Mouse (Mus musculus) kidney, postnatal 36 days (tissue): ENCODE results near the gene 1700003E16Rik.

Experiments
- DNase-seq, 2 experiments: peaks; one replicate each; pipeline ENCODE4 v3.0.0; 2021 to 2022; ENCODE audit warnings: mixed read lengths in 2 of 2

Gene 1700003E16Rik

DNA sequence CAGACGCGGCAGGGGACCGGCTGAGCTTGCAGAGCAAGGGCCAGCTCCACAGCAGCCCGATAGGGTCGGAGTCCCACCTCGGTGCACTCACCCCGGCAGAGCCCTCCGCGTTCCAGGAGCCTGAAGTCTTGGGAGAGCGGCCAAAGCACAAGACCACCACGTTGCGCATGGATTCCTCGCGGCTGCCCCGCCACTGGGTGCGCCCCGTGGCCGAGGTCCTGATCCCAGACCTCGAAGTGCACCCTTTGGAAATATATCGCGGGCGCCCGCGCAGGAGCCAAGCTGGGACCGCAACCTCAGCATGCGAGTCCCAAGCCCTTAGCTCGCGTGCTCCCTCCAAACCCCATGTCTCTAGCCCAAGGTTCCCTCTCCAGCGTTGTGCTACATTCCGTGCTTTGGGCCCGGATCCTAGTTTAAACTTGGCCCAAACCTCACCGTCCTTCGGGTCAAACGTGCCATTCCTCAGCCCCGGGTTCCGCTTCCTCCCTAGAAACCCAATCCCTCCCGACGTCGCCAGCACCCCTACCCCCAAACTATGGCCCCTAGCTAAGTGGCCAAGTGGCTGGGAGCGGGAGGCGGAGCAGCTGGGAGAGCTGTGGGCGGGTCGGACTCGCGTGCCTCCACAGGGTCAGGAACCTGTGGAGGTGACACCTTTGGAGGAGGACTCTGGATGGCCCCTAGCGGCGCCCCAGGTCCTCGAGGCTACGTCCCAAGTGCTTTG is 5.9 kb downstream of the 1700003E16Rik start:
- peak; percentile 73 to 83 for DNase-seq

DNA sequence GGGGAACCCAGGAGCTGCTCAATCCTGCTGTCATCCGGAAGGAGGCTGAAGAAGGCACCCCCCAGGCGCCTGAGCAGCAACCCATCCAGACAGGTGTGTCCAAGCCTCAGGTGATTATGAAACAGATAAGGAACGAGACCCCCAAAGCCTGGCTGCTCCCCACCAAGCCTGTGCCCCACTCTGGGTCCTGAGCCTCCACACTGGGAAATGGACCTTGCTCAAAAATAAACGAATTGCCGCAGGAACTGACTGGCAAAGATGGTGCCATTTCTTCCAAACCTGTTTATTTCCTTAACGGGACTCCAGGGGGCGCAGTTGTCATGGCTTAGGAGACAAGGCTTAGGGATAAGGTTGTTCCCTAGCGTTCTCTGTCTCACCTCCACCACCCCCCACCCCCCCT is 6.5 kb downstream of the 1700003E16Rik start:
- DNase-seq: peak; percentile 78 to 89

DNA sequence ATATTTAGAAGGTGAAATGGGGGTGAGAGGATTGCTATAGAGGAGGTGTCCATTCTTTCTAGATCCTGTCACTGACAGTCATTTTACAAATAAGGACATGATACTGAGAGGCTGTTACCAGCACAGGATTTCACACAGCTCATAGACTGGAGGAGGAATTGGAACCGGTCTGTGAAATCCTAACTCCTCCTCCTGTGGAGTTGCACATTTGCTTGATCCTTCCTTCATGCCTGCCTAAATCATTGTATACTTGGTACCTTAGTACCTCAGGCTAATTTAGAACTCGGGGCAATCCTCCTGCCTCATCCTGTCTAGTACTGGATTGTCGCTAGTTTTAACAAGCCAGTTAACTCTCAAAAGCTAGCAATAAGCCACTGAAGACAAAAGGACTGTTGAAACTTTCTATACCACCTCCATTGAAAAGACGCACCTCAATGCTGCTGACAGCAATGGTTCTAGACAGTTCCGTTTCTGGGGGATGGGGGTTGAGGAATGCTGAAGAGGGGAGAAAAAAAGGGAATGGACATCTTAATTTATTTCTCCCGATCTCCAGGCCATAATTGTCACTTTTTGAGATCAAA is 8.9 kb downstream of the 1700003E16Rik start:
- DNase-seq: no peak

DNA sequence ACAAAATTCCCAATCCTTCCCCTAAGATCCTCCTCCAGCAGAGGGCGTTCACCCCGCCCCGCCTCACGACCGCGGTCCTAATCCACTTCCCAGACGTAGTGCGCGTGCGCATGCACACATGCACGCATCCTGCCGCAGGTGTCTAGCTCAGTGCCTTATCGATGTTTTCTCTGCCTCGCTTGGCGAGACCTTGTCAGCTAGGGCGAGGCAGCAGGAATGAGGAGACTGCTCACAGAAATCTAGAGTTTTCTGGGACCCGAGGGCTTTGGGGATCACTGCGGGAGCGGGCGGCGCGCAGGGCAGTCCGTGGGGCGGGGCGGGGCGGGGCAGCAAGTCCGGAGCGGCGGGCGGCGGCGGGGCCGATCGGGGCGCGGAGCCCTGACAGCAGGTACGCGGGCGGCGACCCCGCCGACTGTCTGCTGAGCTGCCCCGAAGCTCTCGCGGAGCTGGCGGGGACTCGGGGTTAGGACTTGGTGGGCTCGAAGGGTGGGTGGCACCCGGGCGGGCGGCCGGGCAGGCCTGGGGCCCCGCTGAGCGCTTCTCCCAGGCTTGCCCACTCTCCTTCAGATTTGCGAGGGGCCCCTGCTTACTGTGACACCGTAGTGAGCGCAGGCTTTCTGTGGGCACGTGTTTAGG is 9.5 kb downstream of the 1700003E16Rik start, which contains the start of gene Dctn1:
Gene Dctn1 (plus strand): TSS at position 314 of the 636 bp plus-strand sequence.
- DNase-seq: peak; percentile 95 to 97

DNA sequence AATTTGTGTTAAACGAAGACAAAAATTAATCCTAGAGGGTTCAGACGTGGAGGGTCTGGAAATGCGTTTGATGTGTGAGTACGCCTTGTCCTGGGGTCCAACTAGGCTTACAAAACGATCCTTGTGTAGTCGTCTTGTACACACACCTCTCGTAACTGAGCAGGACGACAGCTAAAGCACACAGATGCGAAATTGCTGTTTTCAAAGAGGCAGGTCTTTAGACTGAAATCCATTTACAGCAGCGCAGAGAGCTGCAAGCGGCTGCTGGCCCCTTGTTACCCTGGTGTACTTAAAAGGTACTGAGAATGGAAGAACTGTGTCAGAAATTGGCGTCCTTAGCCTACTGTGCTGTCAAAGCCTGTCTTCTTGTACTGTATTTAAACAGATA is 10.0 kb downstream of the 1700003E16Rik start:
- peak in 1 of 2 experiments; percentile 25 for DNase-seq

DNA sequence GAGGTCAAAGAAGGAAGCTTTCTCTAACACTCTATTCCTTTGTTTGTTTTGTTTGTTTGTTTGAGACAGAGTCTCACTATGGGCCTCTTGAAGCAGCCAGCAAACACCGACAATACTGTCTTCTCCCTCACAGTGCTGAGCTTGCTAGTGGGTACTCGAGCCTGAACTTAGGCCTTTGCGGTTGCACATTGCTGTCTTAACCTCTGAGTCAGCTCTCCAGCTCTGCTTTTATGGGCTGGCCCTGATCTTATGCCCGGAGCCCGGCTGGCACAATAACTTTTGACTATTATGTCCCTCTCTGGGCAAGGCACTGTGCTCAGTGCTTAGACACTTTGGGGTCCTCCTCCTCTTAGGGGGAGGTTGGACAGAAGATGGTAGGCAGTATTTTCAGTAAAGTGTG is 13.7 kb downstream of the 1700003E16Rik start:
- peak; percentile 57 to 72 for DNase-seq

DNA sequence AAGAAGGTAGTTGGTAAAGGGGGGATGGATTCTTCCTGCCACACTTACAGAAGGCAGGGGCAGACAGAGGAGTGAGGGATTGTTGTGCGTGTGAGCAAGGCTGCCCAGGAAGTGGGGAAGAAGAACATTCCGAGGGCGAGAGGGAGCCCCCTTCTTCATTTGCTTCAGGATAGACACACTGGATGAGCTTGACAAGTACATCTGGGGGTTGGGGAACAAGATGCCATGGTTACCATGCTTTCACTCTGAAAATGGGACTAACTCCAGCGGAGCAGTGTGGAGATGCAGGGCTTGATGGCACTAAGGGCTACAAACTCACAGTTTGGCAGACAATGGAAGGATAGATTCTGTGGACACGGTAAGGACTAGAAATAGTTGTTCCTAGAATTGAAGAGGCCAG is 14.9 kb downstream of the 1700003E16Rik start:
- no peak for DNase-seq

DNA sequence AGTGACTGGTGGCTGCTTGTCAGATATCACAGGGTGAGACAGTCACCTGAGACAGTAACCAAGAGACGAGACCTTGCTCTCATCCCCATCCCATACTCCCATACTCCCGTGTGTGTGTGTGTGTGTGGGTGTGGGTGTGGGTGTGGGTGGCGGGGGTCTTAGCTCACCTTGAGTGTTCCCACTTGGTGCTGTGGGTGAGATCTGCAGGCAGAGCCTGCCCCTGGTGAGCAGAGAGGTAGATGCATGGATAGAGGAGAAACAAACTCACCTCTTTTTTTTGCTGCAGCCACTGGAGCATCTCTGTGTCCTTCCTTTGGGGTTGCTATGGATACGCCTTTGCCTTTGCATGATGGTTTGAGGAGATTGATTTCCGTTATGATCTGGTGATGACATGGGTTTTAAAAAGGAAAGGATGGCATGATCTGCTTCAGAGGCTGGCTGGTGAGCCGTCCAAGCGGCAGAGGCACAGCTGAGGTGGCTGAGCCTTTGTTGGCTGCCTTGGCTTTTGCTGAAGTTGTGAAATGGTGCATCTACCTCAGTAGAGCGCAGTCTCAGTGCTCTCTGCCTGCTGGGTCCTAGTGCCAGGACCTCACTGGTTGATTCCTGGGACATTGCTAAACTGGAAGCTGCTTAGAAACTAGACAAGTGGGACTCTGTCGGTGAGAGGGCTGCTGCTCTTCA is 16.2 kb downstream of the 1700003E16Rik start:
- no peak for DNase-seq

DNA sequence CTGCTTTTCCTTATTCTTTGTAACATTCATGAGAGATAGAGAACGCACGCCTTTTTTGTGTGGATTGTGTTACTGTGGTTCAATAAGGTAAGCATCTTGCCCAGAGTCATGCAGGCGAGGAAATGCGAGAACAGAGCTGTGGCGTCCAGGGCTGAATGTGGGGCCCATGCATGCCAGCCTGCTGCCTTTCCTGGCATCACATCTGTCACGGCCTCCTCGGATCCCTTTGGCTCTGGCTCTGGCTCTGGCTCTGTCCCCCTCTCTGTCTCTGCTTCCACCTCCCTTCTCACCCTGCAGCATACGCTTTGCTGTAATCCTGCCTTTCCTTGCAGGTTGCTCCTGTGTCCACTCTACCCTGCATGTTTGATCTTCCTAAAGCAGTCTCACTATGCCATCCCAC is 19.8 kb downstream of the 1700003E16Rik start:
- no peak for DNase-seq

DNA sequence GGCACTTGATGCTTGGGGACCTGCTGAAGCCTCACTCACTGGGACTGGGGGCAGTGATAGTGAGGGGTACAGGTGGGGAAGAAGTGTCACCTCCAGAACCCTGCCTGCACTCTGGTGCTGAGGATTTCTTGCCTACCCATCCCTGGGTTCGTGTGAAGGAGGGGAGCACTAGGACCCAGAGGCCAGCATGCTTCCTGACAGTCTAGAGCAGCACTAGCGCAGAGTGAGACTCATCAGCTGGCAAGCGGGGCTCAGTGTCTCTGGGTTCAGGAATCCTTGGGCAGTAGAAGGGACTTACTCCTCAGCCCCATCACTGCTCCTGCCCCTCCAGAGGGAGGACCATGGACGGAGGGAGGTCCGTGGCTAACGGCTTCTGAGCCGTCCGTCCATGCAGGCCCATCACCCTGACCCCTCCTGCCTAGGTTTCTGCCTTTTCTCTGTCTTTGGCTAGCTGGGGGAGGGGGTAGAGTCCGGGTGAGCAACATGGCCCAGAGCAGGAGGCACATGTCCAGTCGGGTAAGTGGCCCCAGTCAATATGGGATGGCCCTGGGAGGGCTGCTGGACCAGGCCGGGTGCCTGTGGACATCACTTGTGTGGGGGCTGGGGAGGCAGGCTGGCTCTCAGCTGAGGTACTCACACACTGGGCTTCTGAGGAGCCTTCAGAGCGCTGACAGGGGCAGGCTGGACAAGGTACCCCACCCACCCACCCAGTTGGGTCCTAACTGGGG is 23.4 kb downstream of the 1700003E16Rik start:
- DNase-seq: peak in 1 of 2 experiments; percentile 28

DNA sequence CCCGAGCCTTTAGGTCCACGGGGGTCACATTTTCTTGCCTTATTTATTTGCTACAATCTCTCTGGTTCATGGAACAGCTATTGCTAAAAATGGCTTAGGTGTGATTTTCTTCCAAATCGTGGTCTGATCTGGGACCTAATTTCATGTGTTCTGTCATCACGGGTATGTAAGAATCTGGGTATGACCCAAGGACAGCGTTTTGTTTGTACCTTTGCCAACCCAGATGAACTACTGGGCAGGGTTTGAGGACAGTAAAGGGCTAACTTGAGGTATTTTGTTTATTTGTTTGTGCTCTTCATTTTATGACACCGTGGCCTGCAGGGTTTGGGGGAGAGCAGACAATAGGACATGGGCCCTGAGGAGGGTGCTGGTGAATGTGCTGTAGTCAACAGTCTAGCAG is 24.4 kb downstream of the 1700003E16Rik start:
- no peak for DNase-seq

DNA sequence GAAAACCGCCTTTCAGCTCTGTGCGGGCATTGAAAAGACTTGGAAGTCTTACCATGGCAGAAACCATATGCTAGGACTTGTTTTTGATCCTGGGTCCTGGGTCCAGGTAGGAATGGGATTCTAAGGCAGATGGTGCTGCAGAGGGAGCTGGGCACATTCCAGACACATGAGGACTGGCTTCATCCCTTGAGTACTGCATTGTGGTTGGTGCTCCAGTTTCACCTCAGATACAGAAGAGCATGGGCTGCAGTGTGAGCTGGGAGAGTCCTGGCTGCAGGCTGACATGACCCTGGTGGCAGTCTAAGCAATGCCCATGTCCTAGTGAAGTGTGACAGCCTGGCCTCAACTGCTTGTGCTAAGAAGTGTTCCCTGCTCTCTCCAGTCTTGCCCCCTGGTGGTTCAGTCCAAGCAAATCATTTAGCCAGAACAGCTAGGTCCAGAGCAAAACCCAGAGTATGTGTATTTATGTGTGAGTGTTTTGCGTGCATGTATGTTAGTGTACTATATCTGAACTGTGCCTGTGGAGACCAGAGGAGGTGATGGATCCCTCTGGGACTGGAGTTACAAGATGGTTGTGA is 28.7 kb downstream of the 1700003E16Rik start:
- DNase-seq: peak in 1 of 2 experiments; percentile 41

DNA sequence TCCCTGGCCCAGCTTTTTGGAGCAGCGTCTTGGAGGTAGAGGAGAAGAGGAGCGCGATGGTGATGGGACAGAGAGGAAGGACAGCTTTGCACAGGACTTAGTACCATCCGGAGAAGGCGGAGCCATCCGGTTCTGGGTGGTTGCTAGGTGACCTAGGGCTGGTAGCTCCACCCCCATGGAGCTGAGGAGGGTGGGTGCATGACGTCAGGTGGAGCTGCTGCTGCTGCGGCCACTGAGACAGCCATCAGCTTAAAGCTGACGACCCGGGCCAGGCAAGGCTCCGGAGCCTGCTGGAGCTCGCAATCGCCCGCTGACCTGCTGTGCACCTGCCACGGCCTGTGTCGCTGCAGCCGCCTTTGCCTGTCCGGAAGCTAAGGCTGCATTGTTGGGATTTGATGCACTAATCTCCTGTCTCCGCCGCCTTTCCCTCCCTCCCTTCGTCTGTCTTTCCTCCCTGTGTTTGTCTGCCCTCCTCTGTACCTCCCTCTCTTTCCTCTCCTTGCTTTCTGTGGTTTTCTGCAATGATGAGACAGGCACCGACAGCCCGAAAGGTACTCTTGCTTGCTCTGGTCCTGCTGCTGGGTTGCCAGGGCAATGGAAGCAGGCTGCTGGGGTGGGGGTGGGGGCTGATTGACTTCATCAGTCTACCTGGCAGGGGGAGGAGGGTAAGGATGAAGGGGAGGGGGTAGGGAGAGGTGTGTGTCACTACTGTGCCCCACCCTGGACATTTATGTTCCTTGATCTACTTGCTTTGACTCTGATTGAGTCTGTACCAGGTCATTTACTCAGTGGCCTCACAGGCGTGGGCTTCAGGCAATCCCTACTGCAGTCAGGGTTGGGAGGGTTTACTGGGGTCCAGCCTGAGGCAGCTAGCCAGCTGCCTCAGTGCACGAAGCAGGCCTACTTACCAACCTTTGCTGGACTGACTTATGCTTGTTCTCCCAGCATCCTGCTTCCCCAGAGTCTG is 30.0 kb downstream of the 1700003E16Rik start:
- peak; percentile 52 to 63 for DNase-seq

DNA sequence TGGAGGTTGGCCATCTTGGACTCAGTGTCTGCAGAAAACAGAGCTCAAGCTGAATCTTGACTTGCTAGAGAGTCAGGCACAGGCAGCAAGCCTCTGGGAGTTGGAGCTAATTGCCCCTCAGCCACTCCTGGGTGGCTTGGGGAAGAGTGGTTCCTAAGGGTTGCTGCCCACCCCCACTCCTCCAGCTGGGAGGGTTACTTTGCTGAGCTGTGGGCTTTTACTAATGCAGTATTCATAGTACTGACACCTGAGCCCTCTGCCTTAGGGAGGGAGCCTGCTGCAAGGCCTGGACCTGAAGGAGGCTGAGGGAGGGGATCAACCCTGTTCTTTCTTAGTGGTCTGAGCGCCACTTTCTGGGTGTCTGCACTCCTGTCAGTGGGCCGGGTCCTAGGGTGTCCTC is 30.7 kb downstream of the 1700003E16Rik start:
- DNase-seq: no peak

DNA sequence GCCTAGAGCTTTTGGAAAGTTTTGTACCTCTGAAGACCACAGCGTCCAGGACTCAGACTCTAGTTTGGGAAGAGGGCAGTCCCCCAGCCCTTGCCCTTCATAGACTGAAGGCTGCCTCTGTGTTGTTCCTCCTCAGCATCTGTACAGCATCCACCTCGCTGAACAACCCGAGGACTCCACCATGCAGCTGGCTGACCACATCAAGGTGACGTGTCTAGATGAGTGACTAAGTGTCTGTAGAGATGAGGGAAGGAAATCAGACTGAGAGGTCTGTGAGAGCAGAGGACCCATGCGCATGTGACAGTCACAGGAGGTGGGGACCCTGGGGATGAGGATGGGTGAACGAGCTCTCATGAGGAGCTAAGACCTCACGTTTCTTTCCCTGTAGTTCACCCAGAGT is 37.4 kb downstream of the 1700003E16Rik start:
- no peak for DNase-seq

DNA sequence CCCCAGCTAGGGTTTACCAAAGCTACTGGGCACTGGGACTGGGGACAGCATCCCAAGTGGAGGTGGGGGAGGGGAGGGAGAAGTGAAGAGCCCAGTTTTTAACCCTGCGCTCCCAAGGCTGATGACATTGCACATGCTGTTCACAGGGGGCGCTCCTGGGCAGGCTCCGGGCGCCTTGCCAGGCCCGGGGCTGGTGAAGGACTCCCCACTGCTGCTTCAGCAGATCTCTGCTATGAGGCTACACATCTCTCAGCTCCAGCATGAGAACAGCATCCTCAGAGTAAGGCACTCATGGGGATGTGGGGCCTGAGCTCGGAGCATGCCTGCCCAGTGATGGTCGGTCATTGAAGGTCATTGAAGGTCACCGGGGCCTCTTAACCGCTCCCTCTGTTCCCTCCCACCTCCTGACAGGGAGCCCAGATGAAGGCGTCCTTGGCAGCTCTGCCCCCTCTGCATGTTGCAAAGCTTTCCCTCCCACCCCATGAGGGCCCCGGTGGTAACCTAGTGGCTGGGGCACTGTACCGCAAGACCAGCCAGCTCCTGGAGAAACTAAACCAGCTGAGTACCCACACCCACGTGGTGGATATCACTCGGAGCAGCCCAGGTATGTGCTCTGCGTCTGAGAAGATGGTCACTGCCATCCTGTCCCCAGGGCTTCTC is 41.3 kb downstream of the 1700003E16Rik start:
- peak; percentile 56 to 77 for DNase-seq

DNA sequence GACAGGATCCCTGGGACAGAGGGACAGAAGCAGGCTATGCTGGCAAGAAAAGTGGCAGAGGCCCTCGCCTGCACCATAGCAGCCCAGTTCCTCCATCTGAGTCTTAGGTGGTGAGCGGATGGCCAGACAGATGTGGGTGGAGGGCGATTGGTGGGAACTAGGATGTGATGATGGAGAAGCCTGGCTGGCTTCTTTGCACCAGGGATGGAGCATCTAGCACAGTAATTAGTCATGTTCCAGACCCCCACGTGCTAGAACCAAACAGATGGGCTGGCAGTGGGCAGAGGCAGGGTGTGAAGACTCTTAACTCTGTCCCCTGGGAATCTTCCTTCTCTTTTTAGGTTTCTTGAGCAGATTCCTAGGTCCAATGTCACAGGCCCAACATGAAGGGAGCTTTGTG is 47.1 kb downstream of the 1700003E16Rik start:
- DNase-seq: no peak

DNA sequence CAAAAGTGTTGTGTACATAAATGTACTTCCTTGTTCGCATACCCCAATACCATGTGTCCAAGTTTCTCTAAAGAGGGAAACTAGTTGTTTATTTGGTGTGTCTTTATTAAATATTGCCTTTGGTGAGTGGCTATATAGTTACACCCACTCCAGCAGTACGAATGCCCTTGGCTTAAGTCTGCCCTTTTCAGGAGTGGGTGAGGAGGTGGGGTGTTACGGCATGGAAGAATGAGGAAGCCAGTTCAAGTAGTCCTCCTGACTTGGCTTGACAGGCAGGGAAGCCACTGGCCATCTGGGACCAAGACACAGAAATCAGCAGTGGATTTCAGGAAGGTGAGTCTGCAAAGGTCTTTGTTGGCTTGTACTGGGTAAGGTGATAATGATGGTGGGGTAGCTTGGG is 49.6 kb downstream of the 1700003E16Rik start:
- DNase-seq: no peak

DNA sequence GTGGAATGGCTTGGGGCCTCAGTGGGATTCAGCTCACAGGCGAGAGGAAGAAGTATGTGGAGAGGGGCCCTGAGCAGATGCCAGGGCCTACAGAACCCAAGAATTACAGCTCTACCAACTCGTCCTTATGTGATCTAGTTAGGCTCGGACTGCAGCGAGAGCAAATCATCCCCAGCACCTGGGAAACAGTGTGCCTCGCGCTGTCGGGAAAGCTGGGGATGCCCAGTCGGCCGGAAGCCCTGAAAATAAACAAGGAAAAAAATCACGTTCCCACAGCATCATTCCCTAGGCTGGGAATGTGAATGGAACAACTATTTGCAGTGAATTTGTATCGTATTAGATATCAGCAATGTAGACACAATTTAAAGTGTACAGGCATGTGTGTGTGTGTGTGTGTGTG is 50.1 kb downstream of the 1700003E16Rik start:
- no peak for DNase-seq

DNA sequence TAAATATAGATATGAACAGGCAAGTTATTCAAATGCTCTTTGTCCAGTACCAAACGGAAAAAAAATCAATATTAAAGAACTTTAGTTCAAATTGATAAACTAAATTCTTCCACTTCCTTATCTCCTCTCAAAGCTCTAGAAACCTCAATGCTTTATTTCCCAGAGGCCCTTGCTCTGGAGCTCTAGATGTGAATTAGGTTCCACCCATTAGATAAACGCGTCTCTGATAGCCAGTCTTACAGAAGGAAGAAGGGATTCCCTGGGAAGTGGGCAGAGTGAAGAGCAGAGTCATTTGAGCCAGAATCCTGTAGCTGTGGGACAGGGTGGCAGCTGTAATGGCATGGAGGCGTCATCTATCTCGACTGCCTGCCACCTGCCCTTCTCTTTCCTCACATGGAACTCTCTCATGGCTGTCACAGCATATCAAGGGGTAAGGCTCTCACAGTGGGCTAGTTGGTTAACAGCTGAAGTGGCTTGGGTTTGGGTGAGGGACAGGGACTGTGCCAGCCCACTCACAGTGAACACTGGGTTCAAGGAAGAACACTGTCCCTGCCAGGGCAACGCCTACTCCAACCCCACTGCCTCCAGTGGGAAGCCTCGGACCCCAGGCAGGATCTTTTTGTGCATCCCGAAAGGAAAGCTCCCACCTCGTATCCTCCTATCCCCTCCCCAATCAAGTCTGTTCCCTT is 51.3 kb downstream of the 1700003E16Rik start:
- DNase-seq: no peak
